Mouse (Mus musculus) common myeloid progenitor, adult 5-6 weeks (primary cell): ENCODE measurements at regions not wholly inside any gene's neighbourhood (a gene's known extent, or its start where the extent isn't known, plus 50 kb on each side); places are given as distances from the start of the nearest gene placed in this dataset.

Experiments
- ATAC-seq: replicated peaks from 2 replicates; pipeline ENCODE4 v1.8.0; 2016; ENCODE audit warnings: low read depth, mild to moderate bottlenecking, moderate TSS enrichment, inconsistent platforms; ENCODE audit not compliant: poor library complexity, severe bottlenecking

GRCm38 (mm10) chr7:133521936-133522335, 80.0 kb downstream of the Tex36 start:
- no peak for ATAC-seq

- ATAC-seq: no peak
These were observed 83.0 kb downstream of the Tex36 start for GRCm38 (mm10) chr7:133518926-133519325.

GRCm38 (mm10) chr7:133517576-133517975, 84.4 kb downstream of the Tex36 start:
- no peak for ATAC-seq

GRCm38 (mm10) chr7:133510926-133511325, 91.0 kb downstream of the Tex36 start:
- ATAC-seq: no peak

GRCm38 (mm10) chr7:133509486-133509885, 92.5 kb downstream of the Tex36 start:
- ATAC-seq: no peak

GRCm38 (mm10) chr7:133508370-133509012, 93.5 kb downstream of the Tex36 start:
- ATAC-seq: no peak

GRCm38 (mm10) chr7:133505628-133506027, 96.3 kb downstream of the Tex36 start:
- no peak for ATAC-seq

GRCm38 (mm10) chr7:133503946-133504345, 98.0 kb downstream of the Tex36 start:
- ATAC-seq: no peak

- ATAC-seq: no peak
These were observed 99.2 kb downstream of the Tex36 start for GRCm38 (mm10) chr7:133502731-133503130.

GRCm38 (mm10) chr7:133497551-133497950, 104.4 kb downstream of the Tex36 start:
- ATAC-seq: no peak

- no peak for ATAC-seq
These were observed 106.9 kb downstream of the Tex36 start for GRCm38 (mm10) chr7:133494982-133495550.

- ATAC-seq: no peak
These were observed 107.5 kb downstream of the Tex36 start for GRCm38 (mm10) chr7:133494256-133494981.

- ATAC-seq: no peak
These were observed 109.3 kb downstream of the Tex36 start for GRCm38 (mm10) chr7:133492626-133493025.

GRCm38 (mm10) chr7:133487887-133488630, 113.9 kb downstream of the Tex36 start:
- no peak for ATAC-seq

- ATAC-seq: no peak
These were observed 117.5 kb downstream of the Tex36 start for GRCm38 (mm10) chr7:133484430-133484841.

GRCm38 (mm10) chr7:133481529-133481928, 120.4 kb downstream of the Tex36 start:
- ATAC-seq: no peak

GRCm38 (mm10) chr7:133479679-133480078, 122.3 kb downstream of the Tex36 start:
- ATAC-seq: no peak

- 0 out of 2 replicates have a peak, but pooled peaks have one; percentile 29 for ATAC-seq
These were observed 124.0 kb downstream of the Tex36 start for GRCm38 (mm10) chr7:133477933-133478332.

- ATAC-seq: no peak
These were observed 124.7 kb downstream of the Tex36 start for GRCm38 (mm10) chr7:133477221-133477620.

- ATAC-seq: no peak
These were observed 130.3 kb downstream of the Tex36 start for GRCm38 (mm10) chr7:133471706-133472105.

GRCm38 (mm10) chr7:133470620-133470958, 131.4 kb downstream of the Tex36 start:
- ATAC-seq: no peak
